Mouse (Mus musculus) macrophage (primary cell): Measurements from ENCODE around the gene Tldc1. TPM values are rescaled to one million over a fixed set of nuclear protein-coding genes. Genes with fewer than 3 reads are reported as not detected.
A peak's percentile ranks its signal among the peaks of the same experiment; 100 is the strongest.

ENCODE experiments used
- H3K27ac ChIP-seq: fragments of 350-480 bp; formaldehyde crosslinking; 2 replicates; pipeline ENCODE4 v1.9.0; 2021
- H3K36me3 ChIP-seq: fragments of 350-480 bp; formaldehyde crosslinking; 2 replicates; pipeline ENCODE4 v1.9.0; 2021; ENCODE audit errors: inconsistent target
- H3K4me3 ChIP-seq: fragments of 350-480 bp; formaldehyde crosslinking; 2 replicates; pipeline ENCODE4 v1.9.0; 2021; ENCODE audit errors: inconsistent target
- H3K79me2 ChIP-seq: fragments of 350-480 bp; formaldehyde crosslinking; 2 replicates; pipeline ENCODE4 v1.9.0; 2021; ENCODE audit errors: inconsistent target
- WGBS: methylation state at CpG from one replicate; pipeline ENCODE4 v1.1.7; 2026; ENCODE audit warnings: inconsistent platforms; ENCODE audit not compliant: missing documents; 5-methylcytosine and 5-hydroxymethylcytosine counted together
- polyA plus RNA-seq: library from polyadenylated mRNA; stranded (reverse); fragments of 250-400 nt; gene quantifications from 3 replicates; pipeline ENCODE4 v1.2.4, GENCODE M21; 2018; ENCODE audit warnings: inconsistent platforms

The Tldc1 gene
- polyA plus RNA-seq, 1 experiment from 2014 or later = 9.6 TPM

DNA sequence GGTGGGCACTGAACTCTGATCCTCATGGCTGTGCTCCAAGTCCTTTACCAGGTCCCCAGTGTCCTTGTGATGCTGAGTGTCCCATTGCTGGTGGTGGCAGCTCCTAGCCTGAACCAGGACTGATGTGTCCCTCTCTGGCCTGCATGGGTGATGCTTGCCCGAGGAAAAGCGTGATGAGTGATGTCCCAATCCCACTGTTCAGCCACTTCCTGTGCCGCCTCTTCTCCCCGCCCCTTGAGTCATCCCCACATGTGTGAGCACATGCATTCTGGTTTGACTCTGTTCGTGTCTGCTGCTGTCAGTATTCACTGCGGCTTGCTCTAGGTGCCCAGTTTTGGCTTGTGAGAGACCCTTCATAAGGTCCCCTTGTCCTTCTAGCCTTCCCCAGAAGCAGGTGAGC is 66.0 kb downstream of the Tldc1 start:
- H3K36me3 ChIP-seq = no peaks in the 10 kb centered on the region
- no peak overlapping the region for H3K4me3 ChIP-seq
- 5% methylated on average over 6 of the region's 6 CpGs for WGBS
- peak overlapping the region; percentile 72 for H3K27ac ChIP-seq
- H3K79me2 ChIP-seq = no peaks in the 10 kb centered on the region

Other genes with a start within 250 kb of the Tldc1 start
- 27.0 to 33.7 TPM (median 28.9 TPM) in 3 replicates for gene Mbtps1, start 219.7 kb downstream of the Tldc1 start, polyA plus RNA-seq
- gene Hsdl1, start 203.2 kb downstream of the Tldc1 start, polyA plus RNA-seq = 22.6 to 36.4 TPM (median 30.2 TPM) in 3 replicates
- not detected in 3 replicates for gene Dnaaf1, start 203.2 kb downstream of the Tldc1 start, polyA plus RNA-seq
- 2.5 to 6.5 TPM (median 6.3 TPM) in 3 replicates for gene Taf1c, start 173.2 kb downstream of the Tldc1 start, polyA plus RNA-seq
- not detected in 3 replicates for gene Adad2, start 165.7 kb downstream of the Tldc1 start, polyA plus RNA-seq
- gene Kcng4, start 142.7 kb downstream of the Tldc1 start, polyA plus RNA-seq = not detected in 3 replicates
- gene Wfdc1, start 112.1 kb downstream of the Tldc1 start, polyA plus RNA-seq = not detected in 3 replicates
- gene Atp2c2, start 78.4 kb downstream of the Tldc1 start, polyA plus RNA-seq = not detected in 3 replicates
- gene Cotl1, start 62.1 kb upstream of the Tldc1 start, polyA plus RNA-seq = 407 to 941 TPM (median 598 TPM) in 3 replicates
- gene Klhl36, start 83.8 kb upstream of the Tldc1 start, polyA plus RNA-seq = 2.8 to 6.7 TPM (median 5.1 TPM) in 3 replicates
- gene Usp10, start 131.9 kb upstream of the Tldc1 start, polyA plus RNA-seq = 21.1 to 45.0 TPM (median 40.8 TPM) in 3 replicates
- 24.2 to 47.1 TPM (median 38.5 TPM) in 3 replicates for gene Gm20388, start 132.4 kb upstream of the Tldc1 start, polyA plus RNA-seq
- 0.07 to 0.09 TPM in 2 of 3 replicates, not detected in the other for gene Crispld2, start 214.0 kb upstream of the Tldc1 start, polyA plus RNA-seq